Mouse (Mus musculus) embryonic fibroblast, embryonic 13.5 days (primary cell): ENCODE data around the gene Ppm1h.

Experiments
- CTCF ChIP-seq: IDR thresholded peaks from 2 replicates; pipeline ENCODE4 v1.5.1; 2011; ENCODE audit warnings: mild to moderate bottlenecking, control low read depth, low read length, moderate library complexity, borderline replicate concordance; ENCODE audit not compliant: insufficient read depth
- POLR2A ChIP-seq: IDR thresholded peaks from 2 replicates; pipeline ENCODE4 v1.6.1; 2011; ENCODE audit warnings: low read depth, mild to moderate bottlenecking, control low read depth, low read length, moderate library complexity

DNA sequence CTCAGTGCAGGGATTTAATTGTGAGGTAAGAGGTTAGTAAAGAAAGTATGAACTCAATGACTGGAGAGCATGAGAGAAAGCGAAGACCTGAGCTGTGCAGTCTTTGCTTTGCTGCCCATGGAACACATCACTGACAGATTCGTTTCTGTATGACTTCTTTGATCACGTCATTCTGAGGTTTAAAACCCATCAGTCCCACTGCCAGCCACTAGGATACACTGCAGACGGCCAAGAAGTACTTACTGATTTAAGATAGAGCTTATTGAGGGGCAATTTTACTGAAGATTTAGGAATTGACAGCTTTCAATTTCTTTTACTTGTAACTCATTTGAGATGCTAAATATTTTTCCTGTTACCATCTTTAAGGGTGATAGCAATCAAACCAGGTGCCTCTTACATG is 49.6 kb upstream of the Ppm1h start:
- no peak for TF ChIP-seq CTCF
- TF ChIP-seq POLR2A: no peak
